Mouse (Mus musculus) macrophage (primary cell): Measurements from ENCODE around the gene Zfp1. TPM values are rescaled to one million over a fixed set of nuclear protein-coding genes. Genes with fewer than 3 reads are reported as not detected.

Experiments used
- H3K27ac ChIP-seq: fragments of 350-480 bp; formaldehyde crosslinking; 2 replicates; pipeline ENCODE4 v1.9.0; 2021
- H3K36me3 ChIP-seq: fragments of 350-480 bp; formaldehyde crosslinking; 2 replicates; pipeline ENCODE4 v1.9.0; 2021; ENCODE audit errors: inconsistent target
- H3K4me3 ChIP-seq: fragments of 350-480 bp; formaldehyde crosslinking; 2 replicates; pipeline ENCODE4 v1.9.0; 2021; ENCODE audit errors: inconsistent target
- H3K79me2 ChIP-seq: fragments of 350-480 bp; formaldehyde crosslinking; 2 replicates; pipeline ENCODE4 v1.9.0; 2021; ENCODE audit errors: inconsistent target
- WGBS: methylation state at CpG from one replicate; pipeline ENCODE4 v1.1.7; 2026; ENCODE audit warnings: inconsistent platforms; ENCODE audit not compliant: missing documents; 5-methylcytosine and 5-hydroxymethylcytosine counted together
- polyA plus RNA-seq: library from polyadenylated mRNA; stranded (reverse); fragments of 250-400 nt; gene quantifications from 3 replicates; pipeline ENCODE4 v1.2.4, GENCODE M21; 2018; ENCODE audit warnings: inconsistent platforms

The Zfp1 gene
- polyA plus RNA-seq, 1 experiment from 2014 or later, result 13.8 TPM

DNA sequence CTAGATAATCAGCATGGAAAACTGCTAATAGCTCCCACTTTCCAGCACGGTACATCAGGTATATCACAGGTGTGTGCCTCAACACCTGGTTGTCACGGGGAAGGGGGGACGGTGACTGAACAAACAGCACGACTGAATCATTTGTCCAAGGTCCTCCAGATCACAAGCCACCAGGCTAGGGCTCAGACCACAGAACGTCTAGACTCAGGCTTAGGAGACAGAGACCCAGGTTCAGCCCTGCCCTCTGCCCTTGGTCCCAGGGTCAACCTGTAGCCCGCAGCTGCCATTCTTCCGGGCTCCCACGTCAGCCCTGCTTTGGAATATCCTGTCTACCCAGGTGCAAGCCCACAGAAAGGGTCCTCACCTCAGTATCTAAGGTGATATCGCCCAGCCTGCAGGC, 58.2 kb downstream of the Zfp1 start:
- no peaks in the 10 kb centered on the region for H3K79me2 ChIP-seq
- H3K27ac ChIP-seq, result no peak overlapping the region
- no peaks in the 10 kb centered on the region for H3K36me3 ChIP-seq
- WGBS, result 88% methylated on average over 9 of the region's 9 CpGs
- H3K4me3 ChIP-seq, result no peak overlapping the region

DNA sequence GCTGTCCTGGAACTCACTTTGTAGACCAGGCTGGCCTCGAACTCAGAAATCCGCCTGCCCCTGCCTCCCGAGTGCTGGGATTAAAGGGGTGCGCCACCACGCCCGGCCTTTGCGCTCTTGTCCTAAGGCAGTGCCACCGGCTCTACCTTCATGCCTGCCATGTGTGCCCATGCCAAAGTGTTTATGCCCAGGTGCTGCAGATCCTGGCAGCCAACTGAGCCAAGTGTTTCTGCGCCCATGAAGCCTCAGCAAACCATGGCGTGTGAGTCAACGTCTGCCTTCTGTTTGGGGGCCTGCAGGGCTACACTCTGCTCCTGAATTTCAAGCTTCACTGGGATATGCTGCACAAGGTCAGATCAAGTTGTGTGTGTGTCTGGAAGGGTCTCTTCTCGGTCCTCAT, 61.4 kb downstream of the Zfp1 start:
- Histone ChIP-seq H3K4me3 (no peak overlapping the region), H3K27ac (no peak overlapping the region), H3K36me3 (no peaks in the 10 kb centered on the region), H3K79me2 (no peaks in the 10 kb centered on the region)
- 95% methylated on average over 9 of the region's 12 CpGs for WGBS

DNA sequence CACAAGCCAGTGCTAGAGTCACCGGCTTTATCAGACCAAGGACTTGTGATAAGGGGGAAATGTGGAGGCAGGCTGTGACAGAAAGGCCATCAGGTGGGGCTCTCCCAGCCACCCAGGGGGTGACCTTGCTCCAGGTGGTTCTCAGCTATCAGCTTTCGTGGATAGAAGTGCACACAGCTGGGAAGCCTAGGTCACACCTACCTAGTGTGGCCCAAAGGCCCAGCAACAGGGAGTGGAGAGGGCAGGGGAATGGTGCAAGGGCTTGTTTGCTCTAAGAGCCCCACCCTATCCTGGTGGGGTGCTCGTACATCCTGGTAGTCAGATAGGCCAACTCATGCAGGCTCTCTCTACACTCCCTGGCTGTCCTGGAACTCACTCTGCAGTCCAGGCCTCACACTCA, 62.0 kb downstream of the Zfp1 start:
- no peak overlapping the region for H3K27ac ChIP-seq
- H3K36me3 ChIP-seq, result no peaks in the 10 kb centered on the region
- H3K79me2 ChIP-seq, result no peaks in the 10 kb centered on the region
- 80% methylated on average over 3 of the region's 3 CpGs for WGBS
- H3K4me3 ChIP-seq, result no peak overlapping the region

DNA sequence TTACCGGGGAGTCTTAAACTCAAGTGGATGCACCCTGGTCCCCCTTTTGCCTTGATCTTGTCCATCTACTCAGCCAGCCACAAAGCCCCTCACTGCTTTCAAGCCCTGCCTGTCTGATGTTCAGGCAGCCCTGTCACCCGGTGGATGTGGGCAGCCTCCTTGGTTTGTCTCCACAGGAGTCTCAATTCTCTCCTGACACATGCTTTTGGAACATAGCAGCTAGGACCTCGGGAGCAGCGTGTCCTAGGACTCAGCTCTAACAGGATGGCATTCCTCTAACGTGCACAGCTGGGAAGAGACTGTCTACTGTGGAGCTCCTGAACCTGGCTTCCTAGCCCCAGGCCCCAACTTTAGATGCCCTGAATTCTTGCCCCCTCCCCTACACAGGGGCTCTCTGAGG, 62.5 kb downstream of the Zfp1 start:
- Histone ChIP-seq H3K36me3 (no peaks in the 10 kb centered on the region), H3K79me2 (no peaks in the 10 kb centered on the region), H3K4me3 (no peak overlapping the region), H3K27ac (no peak overlapping the region)
- WGBS, result 78% methylated on average over 5 of the region's 5 CpGs

DNA sequence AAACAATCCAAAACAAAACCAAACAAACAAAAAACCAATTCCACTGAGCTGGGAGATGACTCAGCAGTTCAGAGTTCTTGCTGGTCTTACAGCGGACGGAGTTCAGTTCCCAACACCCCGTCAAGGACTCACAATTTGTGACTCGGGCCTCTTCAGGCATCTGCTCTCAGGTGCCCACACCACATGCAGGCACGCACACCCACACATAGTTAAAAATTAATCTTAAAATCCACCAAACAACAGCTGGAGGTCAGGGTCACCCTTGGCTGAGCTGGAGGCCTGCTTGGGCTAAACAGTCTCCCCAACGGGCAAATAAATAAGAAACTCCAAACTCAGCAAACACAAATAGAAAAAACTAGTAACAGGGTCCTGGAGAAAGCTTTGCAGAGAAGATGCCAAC, 65.1 kb downstream of the Zfp1 start:
- no peak overlapping the region for H3K4me3 ChIP-seq
- H3K27ac ChIP-seq, result no peak overlapping the region
- H3K79me2 ChIP-seq, result no peaks in the 10 kb centered on the region
- no peaks in the 10 kb centered on the region for H3K36me3 ChIP-seq
- 87% methylated on average over 6 of the region's 6 CpGs for whole genome bisulfite sequencing

DNA sequence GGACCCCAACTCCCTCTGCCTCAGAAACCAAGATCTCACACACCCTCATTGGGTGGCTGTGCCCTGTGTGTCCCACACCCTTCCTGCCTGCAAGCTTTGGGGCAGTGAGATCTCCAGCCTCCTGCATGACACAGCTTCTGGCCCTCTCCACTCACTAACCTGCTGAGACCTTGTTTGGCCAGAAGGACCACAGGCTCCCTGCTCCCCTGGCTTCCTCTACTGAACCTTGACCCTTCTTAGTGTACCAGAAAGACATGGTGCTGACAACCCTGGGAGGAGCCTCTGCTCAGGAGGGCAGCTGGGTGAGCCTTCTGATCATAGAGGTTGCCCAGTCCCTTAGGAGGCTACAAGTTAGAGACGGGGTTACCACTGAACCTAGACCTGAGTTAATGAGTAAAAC, 66.0 kb downstream of the Zfp1 start:
- no peaks in the 10 kb centered on the region for H3K79me2 ChIP-seq
- 100% methylated on average over 1 of the region's 1 CpGs for WGBS
- no peak overlapping the region for H3K27ac ChIP-seq
- H3K4me3 ChIP-seq, result no peak overlapping the region
- H3K36me3 ChIP-seq, result no peaks in the 10 kb centered on the region

GRCm38 (mm10) chr8:111710777-111711485, 67.7 kb downstream of the Zfp1 start:
- 95% methylated on average over 20 of the region's 20 CpGs for WGBS

DNA sequence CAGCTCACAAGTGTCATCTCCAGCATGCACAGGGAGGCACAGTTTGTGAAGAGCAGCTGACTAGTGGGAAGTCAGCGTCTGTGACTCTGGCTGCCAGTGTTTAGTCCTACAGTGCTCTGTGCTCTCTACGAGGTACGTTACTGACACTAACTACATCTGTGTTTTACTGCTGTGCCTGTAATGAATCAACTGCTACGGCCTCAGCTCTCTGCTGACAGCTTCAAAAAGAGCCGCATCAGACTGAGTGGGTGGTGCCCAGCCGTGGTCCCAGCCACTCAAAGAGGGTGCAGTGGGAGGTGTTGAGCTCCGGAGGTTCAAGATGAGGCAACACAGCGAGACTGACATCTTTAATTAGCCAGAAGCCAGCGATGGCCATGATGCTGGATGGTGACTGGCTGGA, 68.9 kb downstream of the Zfp1 start:
- H3K27ac ChIP-seq, result no peak overlapping the region
- no peaks in the 10 kb centered on the region for H3K79me2 ChIP-seq
- no peak overlapping the region for H3K4me3 ChIP-seq
- H3K36me3 ChIP-seq, result no peaks in the 10 kb centered on the region
- 75% methylated on average over 9 of the region's 9 CpGs for WGBS

More at GRCm38 (mm10) chr8:111710777-111711485, 67.7 kb downstream of the Zfp1 start:
- no peak overlapping the region for H3K4me3 ChIP-seq
- no peaks in the 10 kb centered on the region for H3K36me3 ChIP-seq
- H3K79me2 ChIP-seq, result no peaks in the 10 kb centered on the region
- H3K27ac ChIP-seq, result no peak overlapping the region

DNA sequence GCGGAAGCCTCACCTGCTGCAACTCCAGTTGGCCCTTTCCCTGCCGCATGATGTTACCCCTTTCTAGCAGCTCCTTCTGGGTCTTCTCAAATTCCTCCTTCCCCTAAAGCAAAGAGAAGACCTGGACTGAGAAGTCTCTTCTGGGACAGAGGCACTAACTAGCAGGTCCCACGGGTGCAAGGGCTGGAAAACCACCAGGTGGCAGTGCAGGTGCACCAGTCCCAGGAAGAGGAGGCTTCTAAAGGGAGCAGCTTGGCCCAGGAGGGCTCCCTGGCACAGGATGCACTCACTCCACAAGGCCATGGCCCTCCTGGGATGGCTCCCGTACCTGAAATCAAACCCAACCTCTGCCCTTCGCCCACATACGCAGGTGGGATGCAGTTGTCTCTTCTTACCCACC, 69.4 kb downstream of the Zfp1 start:
- no peak overlapping the region for H3K27ac ChIP-seq
- H3K36me3 ChIP-seq, result no peaks in the 10 kb centered on the region
- H3K4me3 ChIP-seq, result no peak overlapping the region
- 67% methylated on average over 6 of the region's 6 CpGs for WGBS
- H3K79me2 ChIP-seq, result no peaks in the 10 kb centered on the region

GRCm38 (mm10) chr8:111713291-111713690, 70.1 kb downstream of the Zfp1 start:
- Histone ChIP-seq H3K4me3 (no peak overlapping the region), H3K79me2 (no peaks in the 10 kb centered on the region), H3K36me3 (no peaks in the 10 kb centered on the region), H3K27ac (no peak overlapping the region)
- WGBS, result 83% methylated on average over 11 of the region's 11 CpGs

DNA sequence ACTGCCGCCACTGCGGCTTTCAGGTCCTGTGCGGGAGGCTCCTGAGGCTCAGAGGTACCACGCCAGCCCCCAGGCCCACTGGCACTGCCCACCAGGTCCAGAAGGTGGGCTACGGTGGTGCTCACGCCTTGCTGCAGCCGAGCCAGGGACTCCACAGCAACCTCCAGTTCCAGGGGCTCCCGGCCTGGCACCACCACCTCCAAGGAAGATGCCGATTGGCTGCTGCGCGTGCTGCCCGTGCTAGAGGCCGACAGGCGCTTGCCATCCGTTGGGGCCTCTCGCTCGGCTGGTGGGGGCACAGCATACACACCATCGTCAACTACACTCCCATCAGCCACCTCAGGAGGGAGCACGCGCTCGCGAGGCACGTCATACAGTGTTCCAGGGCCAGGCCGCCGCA, 70.6 kb downstream of the Zfp1 start:
- Histone ChIP-seq H3K79me2 (no peaks in the 10 kb centered on the region), H3K4me3 (no peak overlapping the region), H3K27ac (no peak overlapping the region), H3K36me3 (no peaks in the 10 kb centered on the region)
- 94% methylated on average over 23 of the region's 25 CpGs for WGBS

GRCm38 (mm10) chr8:111714295-111714694, 71.1 kb downstream of the Zfp1 start:
- H3K4me3 ChIP-seq, result no peak overlapping the region
- no peaks in the 10 kb centered on the region for H3K36me3 ChIP-seq
- H3K79me2 ChIP-seq, result no peaks in the 10 kb centered on the region
- H3K27ac ChIP-seq, result no peak overlapping the region
- WGBS, result 93% methylated on average over 12 of the region's 12 CpGs

GRCm38 (mm10) chr8:111715514-111715913, 72.3 kb downstream of the Zfp1 start:
- Histone ChIP-seq H3K36me3 (no peaks in the 10 kb centered on the region), H3K4me3 (no peak overlapping the region), H3K79me2 (no peaks in the 10 kb centered on the region), H3K27ac (no peak overlapping the region)
- 98% methylated on average over 13 of the region's 13 CpGs for WGBS

DNA sequence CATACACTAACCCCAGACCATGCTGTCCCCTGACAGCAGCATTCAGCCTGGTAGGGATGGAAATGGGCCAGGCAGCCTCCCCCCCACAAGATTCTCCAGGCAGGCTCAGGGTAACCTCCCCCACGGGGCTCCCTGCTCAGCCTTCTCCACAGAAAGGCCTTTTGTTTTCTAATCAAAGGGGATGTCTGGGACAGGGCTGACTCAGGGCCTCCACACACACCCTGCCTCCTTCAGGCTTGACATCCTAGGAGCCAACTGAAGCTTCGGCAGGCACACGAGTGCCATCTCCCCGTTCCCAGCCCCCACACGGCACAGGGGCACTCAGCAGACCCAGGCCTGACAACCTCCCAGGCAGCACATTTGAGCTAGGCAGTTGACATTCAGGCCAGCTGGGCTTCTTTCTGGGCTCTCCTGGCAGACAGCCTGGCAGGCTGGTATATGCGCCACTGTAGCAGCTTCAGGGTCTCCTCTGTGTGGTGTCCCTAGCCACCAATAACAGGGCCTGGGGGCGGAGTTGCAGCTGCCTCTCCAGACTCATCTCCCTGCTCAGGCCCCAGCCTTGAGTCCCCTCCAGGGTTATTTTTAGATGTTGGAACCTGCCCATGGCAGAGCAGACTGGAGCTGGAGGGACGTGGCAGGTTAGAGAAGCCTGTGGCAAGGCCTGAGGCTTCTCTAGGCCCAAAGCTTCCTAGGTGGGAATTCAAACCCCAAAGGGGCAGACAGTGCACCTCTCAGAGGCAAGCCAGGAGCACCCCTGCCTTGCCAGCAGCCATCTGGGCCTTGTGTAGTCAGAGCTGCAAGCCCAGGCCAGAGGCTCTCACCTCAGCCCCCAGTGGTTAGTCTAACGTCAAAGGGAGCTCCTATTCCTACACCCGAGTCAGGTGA, 73.6 kb downstream of the Zfp1 start:
- Histone ChIP-seq H3K36me3 (no peaks in the 10 kb centered on the region), H3K27ac (no peak overlapping the region), H3K4me3 (no peak overlapping the region), H3K79me2 (no peaks in the 10 kb centered on the region)
- 81% methylated on average over 9 of the region's 10 CpGs for WGBS

DNA sequence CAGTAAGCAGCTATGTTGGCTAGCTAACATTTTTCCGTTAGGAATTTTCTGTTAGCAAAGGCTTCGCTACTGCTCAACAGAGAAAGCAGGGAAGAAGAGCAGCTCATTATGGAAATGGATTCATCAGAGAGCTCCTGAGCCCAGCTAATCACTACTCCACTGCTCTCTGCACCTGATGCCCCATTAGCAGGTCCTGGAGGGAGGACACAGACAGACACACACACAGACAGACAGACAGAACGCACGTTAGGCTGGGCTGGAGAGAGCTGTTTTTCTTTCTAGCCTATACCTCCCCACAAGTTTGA, 74.2 kb downstream of the Zfp1 start:
- H3K27ac ChIP-seq, result no peak overlapping the region
- WGBS, result 99% methylated on average over 4 of the region's 4 CpGs
- no peaks in the 10 kb centered on the region for H3K36me3 ChIP-seq
- no peaks in the 10 kb centered on the region for H3K79me2 ChIP-seq
- H3K4me3 ChIP-seq, result no peak overlapping the region
